Mouse (Mus musculus): ENCODE data around the gene Gm20388.

- TF ChIP-seq CTCF (IDR thresholded peaks at IDR 0.05; ENCODE audit: control insufficient read depth, insufficient read depth, low read length) (no peak), POLR2A (IDR thresholded peaks at IDR 0.05; ENCODE audit: borderline replicate concordance, control insufficient read depth, low read depth, low read length) (no peak)
Measured at GRCm38 (mm10) chr8:120847279-120847678, 936.6 kb downstream of the Gm20388 start.

All from bone marrow, adult 2 months (tissue).